Mouse (Mus musculus): ENCODE measurements around the gene Trim44. TPM values are rescaled to one million over a fixed set of nuclear protein-coding genes. Genes with fewer than 3 reads are reported as not detected.

The Trim44 gene
- polyA plus RNA-seq, 1 experiment from 2014 or later: 40.3 TPM

DNA sequence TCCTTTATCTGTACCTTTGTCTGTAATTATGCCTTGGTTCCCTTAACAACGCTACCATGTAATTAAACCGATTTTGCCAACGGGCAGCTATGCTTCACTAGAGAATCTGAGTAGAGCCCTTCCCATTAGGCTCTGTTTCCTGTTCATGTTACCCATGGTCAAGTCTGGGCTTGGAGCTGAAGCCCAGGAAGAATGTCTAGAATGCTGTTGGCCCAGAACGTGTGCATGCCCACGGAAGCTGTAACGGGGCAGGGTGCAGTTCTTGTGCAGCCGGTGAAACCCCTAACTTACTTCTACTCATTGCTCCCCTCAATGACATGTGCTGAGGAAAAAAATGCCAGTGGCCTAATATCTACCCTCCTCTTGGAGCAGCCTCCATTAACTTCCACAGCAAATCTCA, 40.2 kb upstream of the Trim44 start:
- Histone ChIP-seq H3K9me3 (ENCODE audit: control insufficient read depth, low read length) (no peaks in the 10 kb centered on the region), H3K4me1 (ENCODE audit: control insufficient read depth, insufficient read depth, low read depth, low read length) (peaks cover 13% of the 10 kb centered on the region), H3K4me2 (ENCODE audit: low read length) (0 out of 2 replicates have a peak overlapping the region, but pooled peaks have one; percentile 14), H3K27me3 (replicated peaks; ENCODE audit: control insufficient read depth, insufficient read depth, low read length) (no peaks in the 10 kb centered on the region), H3K36me3 (ENCODE audit: control insufficient read depth, insufficient read depth, low read length) (no peaks in the 10 kb centered on the region), H3K9ac (ENCODE audit: low read depth, low read length) (no peak overlapping the region), H3K27ac (ENCODE audit: low read depth, low read length) (no peak overlapping the region), H3K4me3 (ENCODE audit: low read length) (no peak overlapping the region)
- 64% methylated on average over 7 of the region's 7 CpGs for WGBS
- no peak for ATAC-seq

GRCm38 (mm10) chr2:102446851-102447250, 39.2 kb upstream of the Trim44 start:
- no peaks in the 10 kb centered on the region for H3K36me3 ChIP-seq (ENCODE audit: control insufficient read depth, insufficient read depth, low read length)
- H3K4me2 ChIP-seq (ENCODE audit: low read length): no peak overlapping the region
- ATAC-seq: no peak
- H3K9me3 ChIP-seq (ENCODE audit: control insufficient read depth, low read length): no peaks in the 10 kb centered on the region
- H3K27me3 ChIP-seq (replicated peaks; ENCODE audit: control insufficient read depth, insufficient read depth, low read length): no peaks in the 10 kb centered on the region
- no peak overlapping the region for H3K4me3 ChIP-seq (ENCODE audit: low read length)
- H3K4me1 ChIP-seq (ENCODE audit: control insufficient read depth, insufficient read depth, low read depth, low read length): peaks cover 8% of the 10 kb centered on the region
- 69% methylated on average over 4 of the region's 4 CpGs for WGBS
- no peak overlapping the region for H3K27ac ChIP-seq (ENCODE audit: low read depth, low read length)
- H3K9ac ChIP-seq (ENCODE audit: low read depth, low read length): no peak overlapping the region

DNA sequence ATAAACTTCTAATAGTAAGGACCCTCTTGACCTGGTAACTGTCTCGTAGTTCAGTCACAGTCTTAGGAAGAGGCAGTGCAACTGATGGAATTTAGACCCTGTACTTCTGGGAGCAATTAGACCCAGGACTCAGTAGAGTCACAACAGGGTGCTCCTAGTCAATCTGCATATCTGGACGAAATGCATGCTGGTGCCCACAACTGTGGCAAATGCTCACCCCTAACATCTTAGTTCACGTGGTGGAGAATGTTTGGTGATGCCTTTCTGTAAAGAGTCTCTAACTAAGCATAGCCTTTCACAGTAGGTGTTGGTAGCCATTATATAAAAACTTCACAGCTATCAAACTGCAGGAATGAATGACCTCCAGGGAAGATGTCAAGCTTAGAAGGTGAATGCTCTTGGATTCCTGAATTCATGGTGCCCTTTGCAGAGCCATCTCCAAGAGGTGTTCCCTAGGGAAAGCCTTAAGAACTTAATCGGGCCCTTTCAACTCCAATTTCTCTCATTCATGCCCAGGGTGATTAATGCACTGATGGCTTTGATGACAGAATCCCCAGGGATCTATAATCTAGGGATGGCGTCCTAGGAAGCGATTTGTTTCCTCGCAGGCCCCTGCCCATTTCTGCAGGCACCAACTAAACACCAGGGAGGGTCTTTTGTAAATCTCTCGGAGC, 29.9 kb upstream of the Trim44 start:
- 20% methylated on average over 8 of the region's 8 CpGs for WGBS
- no peak overlapping the region for H3K4me3 ChIP-seq (ENCODE audit: low read length)
- no peaks in the 10 kb centered on the region for H3K27me3 ChIP-seq (replicated peaks; ENCODE audit: control insufficient read depth, insufficient read depth, low read length)
- no peaks in the 10 kb centered on the region for H3K9me3 ChIP-seq (ENCODE audit: control insufficient read depth, low read length)
- no peak overlapping the region for H3K27ac ChIP-seq (ENCODE audit: low read depth, low read length)
- H3K36me3 ChIP-seq (ENCODE audit: control insufficient read depth, insufficient read depth, low read length): no peaks in the 10 kb centered on the region
- no peaks in the 10 kb centered on the region for H3K4me1 ChIP-seq (ENCODE audit: control insufficient read depth, insufficient read depth, low read depth, low read length)
- no peak overlapping the region for H3K9ac ChIP-seq (ENCODE audit: low read depth, low read length)
- H3K4me2 ChIP-seq (ENCODE audit: low read length): no peak overlapping the region
- ATAC-seq: no peak

- 97% methylated on average over 1 of the region's 1 CpGs for WGBS
- Histone ChIP-seq H3K27ac (ENCODE audit: low read depth, low read length) (no peak overlapping the region), H3K36me3 (ENCODE audit: control insufficient read depth, insufficient read depth, low read length) (no peaks in the 10 kb centered on the region), H3K4me2 (ENCODE audit: low read length) (no peak overlapping the region), H3K4me1 (ENCODE audit: control insufficient read depth, insufficient read depth, low read depth, low read length) (no peaks in the 10 kb centered on the region), H3K4me3 (ENCODE audit: low read length) (no peak overlapping the region), H3K9ac (ENCODE audit: low read depth, low read length) (no peak overlapping the region), H3K27me3 (replicated peaks; ENCODE audit: control insufficient read depth, insufficient read depth, low read length) (no peaks in the 10 kb centered on the region), H3K9me3 (ENCODE audit: control insufficient read depth, low read length) (no peaks in the 10 kb centered on the region)
- no peak for ATAC-seq
Observed at GRCm38 (mm10) chr2:102433879-102434278, 26.3 kb upstream of the Trim44 start.

GRCm38 (mm10) chr2:102431084-102431483, 23.5 kb upstream of the Trim44 start:
- 49% methylated on average over 4 of the region's 4 CpGs for WGBS
- Histone ChIP-seq H3K36me3 (ENCODE audit: control insufficient read depth, insufficient read depth, low read length) (no peaks in the 10 kb centered on the region), H3K27me3 (replicated peaks; ENCODE audit: control insufficient read depth, insufficient read depth, low read length) (no peaks in the 10 kb centered on the region), H3K4me1 (ENCODE audit: control insufficient read depth, insufficient read depth, low read depth, low read length) (no peaks in the 10 kb centered on the region), H3K9ac (ENCODE audit: low read depth, low read length) (no peak overlapping the region), H3K27ac (ENCODE audit: low read depth, low read length) (no peak overlapping the region), H3K4me3 (ENCODE audit: low read length) (no peak overlapping the region), H3K9me3 (ENCODE audit: control insufficient read depth, low read length) (no peaks in the 10 kb centered on the region), H3K4me2 (ENCODE audit: low read length) (no peak overlapping the region)
- ATAC-seq: no peak

- Histone ChIP-seq H3K27ac (ENCODE audit: low read depth, low read length) (no peak overlapping the region), H3K4me2 (ENCODE audit: low read length) (no peak overlapping the region), H3K9ac (ENCODE audit: low read depth, low read length) (no peak overlapping the region), H3K4me3 (ENCODE audit: low read length) (no peak overlapping the region), H3K4me1 (ENCODE audit: control insufficient read depth, insufficient read depth, low read depth, low read length) (no peaks in the 10 kb centered on the region), H3K36me3 (ENCODE audit: control insufficient read depth, insufficient read depth, low read length) (no peaks in the 10 kb centered on the region), H3K9me3 (ENCODE audit: control insufficient read depth, low read length) (no peaks in the 10 kb centered on the region), H3K27me3 (replicated peaks; ENCODE audit: control insufficient read depth, insufficient read depth, low read length) (no peaks in the 10 kb centered on the region)
- ATAC-seq: no peak
Observed at GRCm38 (mm10) chr2:102427974-102428373, 20.3 kb upstream of the Trim44 start.

DNA sequence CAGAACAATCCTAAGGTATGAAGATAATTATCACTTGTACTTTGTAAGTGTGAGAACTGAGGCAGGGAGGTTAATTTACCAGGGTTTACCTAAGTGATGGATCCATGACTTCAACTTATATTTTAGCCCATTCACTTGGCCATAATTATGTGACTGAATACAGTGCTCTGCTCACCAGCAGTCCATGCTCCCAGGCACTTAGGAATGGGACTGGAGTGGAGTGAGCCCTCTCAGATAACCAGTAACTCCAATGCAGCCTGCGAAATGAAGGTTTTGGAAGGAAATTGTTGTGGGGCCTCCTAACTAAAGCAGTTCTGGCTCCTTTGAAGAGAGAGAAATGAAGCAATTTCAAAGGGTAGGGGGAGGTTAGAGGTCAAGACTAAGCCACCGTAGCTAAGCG, 18.8 kb upstream of the Trim44 start:
- Histone ChIP-seq H3K27ac (ENCODE audit: low read depth, low read length) (no peak overlapping the region), H3K4me1 (ENCODE audit: control insufficient read depth, insufficient read depth, low read depth, low read length) (no peaks in the 10 kb centered on the region), H3K27me3 (replicated peaks; ENCODE audit: control insufficient read depth, insufficient read depth, low read length) (no peaks in the 10 kb centered on the region), H3K4me3 (ENCODE audit: low read length) (no peak overlapping the region), H3K4me2 (ENCODE audit: low read length) (no peak overlapping the region), H3K9ac (ENCODE audit: low read depth, low read length) (no peak overlapping the region), H3K9me3 (ENCODE audit: control insufficient read depth, low read length) (no peaks in the 10 kb centered on the region), H3K36me3 (ENCODE audit: control insufficient read depth, insufficient read depth, low read length) (no peaks in the 10 kb centered on the region)
- ATAC-seq: no peak
- WGBS: 51% methylated on average over 3 of the region's 3 CpGs

- no peak overlapping the region for H3K9ac ChIP-seq (ENCODE audit: low read depth, low read length)
- H3K36me3 ChIP-seq (ENCODE audit: control insufficient read depth, insufficient read depth, low read length): no peaks in the 10 kb centered on the region
- ATAC-seq: no peak
- no peaks in the 10 kb centered on the region for H3K27me3 ChIP-seq (replicated peaks; ENCODE audit: control insufficient read depth, insufficient read depth, low read length)
- no peak overlapping the region for H3K4me2 ChIP-seq (ENCODE audit: low read length)
- H3K4me1 ChIP-seq (ENCODE audit: control insufficient read depth, insufficient read depth, low read depth, low read length): no peaks in the 10 kb centered on the region
- H3K27ac ChIP-seq (ENCODE audit: low read depth, low read length): no peak overlapping the region
- no peak overlapping the region for H3K4me3 ChIP-seq (ENCODE audit: low read length)
- no peaks in the 10 kb centered on the region for H3K9me3 ChIP-seq (ENCODE audit: control insufficient read depth, low read length)
- 78% methylated on average over 14 of the region's 14 CpGs for WGBS
Observed at GRCm38 (mm10) chr2:102416149-102416743, 8.6 kb upstream of the Trim44 start.

GRCm38 (mm10) chr2:102412738-102413137, 5.1 kb upstream of the Trim44 start:
- H3K27ac ChIP-seq (ENCODE audit: low read depth, low read length): no peak overlapping the region
- 86% methylated on average over 2 of the region's 2 CpGs for WGBS
- no peak overlapping the region for H3K4me2 ChIP-seq (ENCODE audit: low read length)

More at GRCm38 (mm10) chr2:102412738-102413137, 5.1 kb upstream of the Trim44 start:
- no peaks in the 10 kb centered on the region for H3K36me3 ChIP-seq (ENCODE audit: control insufficient read depth, insufficient read depth, low read length)
- H3K9ac ChIP-seq (ENCODE audit: low read depth, low read length): no peak overlapping the region
- no peak for ATAC-seq
- 0 out of 2 replicates have a peak, but pooled peaks cover 2% of the 10 kb centered on the region for H3K4me1 ChIP-seq (ENCODE audit: control insufficient read depth, insufficient read depth, low read depth, low read length)
- H3K4me3 ChIP-seq (ENCODE audit: low read length): no peak overlapping the region
- no peaks in the 10 kb centered on the region for H3K27me3 ChIP-seq (replicated peaks; ENCODE audit: control insufficient read depth, insufficient read depth, low read length)
- H3K9me3 ChIP-seq (ENCODE audit: control insufficient read depth, low read length): no peaks in the 10 kb centered on the region
